Mouse (Mus musculus): ENCODE measurements around the gene Imp4. TPM values are rescaled to one million over a fixed set of nuclear protein-coding genes. Genes with fewer than 3 reads are reported as not detected.

The Imp4 gene
- polyA plus RNA-seq, 1 experiment from 2014 or later, result 69.0 TPM

DNA sequence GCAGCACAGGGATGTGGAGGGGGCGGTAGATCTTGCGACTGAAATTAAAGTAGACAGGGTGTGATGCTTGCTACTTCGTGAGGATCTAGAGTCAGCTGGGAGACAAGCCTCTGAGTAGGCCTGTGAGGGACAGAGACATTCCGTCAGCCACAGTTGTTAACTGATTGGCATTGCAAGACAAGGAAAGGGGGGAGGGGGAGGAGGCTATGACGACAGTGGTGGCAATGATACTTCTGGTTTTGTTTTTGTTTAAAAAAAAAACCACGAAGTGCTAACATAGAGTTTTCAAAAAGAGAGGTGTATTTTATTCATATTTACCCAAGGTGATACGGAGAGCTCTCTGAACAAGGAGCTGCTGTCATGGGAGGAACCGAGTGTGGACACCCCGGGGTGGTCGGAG lies 44.8 kb downstream of the Imp4 start:
- H3K4me2 ChIP-seq (replicated peaks), result no peak overlapping the region
- H3K36me3 ChIP-seq, result no peaks in the 10 kb centered on the region
- no peaks in the 10 kb centered on the region for H3K27me3 ChIP-seq
- no peak overlapping the region for H3K9ac ChIP-seq
- no peaks in the 10 kb centered on the region for H3K9me3 ChIP-seq (replicated peaks)
- ATAC-seq (ENCODE audit: insufficient number of reproducible peaks, low FRiP score, low TSS enrichment, low read depth), result no peak
- WGBS, result 63% methylated on average over 10 of the region's 10 CpGs
- no peak overlapping the region for H3K27ac ChIP-seq (replicated peaks)
- H3K4me1 ChIP-seq, result peaks cover 6% of the 10 kb centered on the region; the same call in 1 of the 2 replicates
- no peak overlapping the region for H3K4me3 ChIP-seq (replicated peaks)

GRCm38 (mm10) chr1:34485461-34486188 lies 46.0 kb downstream of the Imp4 start:
- WGBS, result 7% methylated on average over 25 of the region's 25 CpGs
- Histone ChIP-seq H3K4me3 (replicated peaks) (peak overlapping the region; percentile 21), H3K27ac (replicated peaks) (no peak overlapping the region), H3K4me1 (peaks cover 6% of the 10 kb centered on the region; the same call in 1 of the 2 replicates), H3K4me2 (replicated peaks) (peak overlapping the region; percentile 45), H3K27me3 (no peaks in the 10 kb centered on the region), H3K36me3 (no peaks in the 10 kb centered on the region), H3K9me3 (replicated peaks) (no peaks in the 10 kb centered on the region), H3K9ac (no peak overlapping the region)
- no peak for ATAC-seq (ENCODE audit: insufficient number of reproducible peaks, low FRiP score, low TSS enrichment, low read depth)

- no peak for ATAC-seq (ENCODE audit: insufficient number of reproducible peaks, low FRiP score, low TSS enrichment, low read depth)
- Histone ChIP-seq H3K4me2 (replicated peaks) (no peak overlapping the region), H3K9me3 (replicated peaks) (no peaks in the 10 kb centered on the region), H3K36me3 (no peaks in the 10 kb centered on the region), H3K9ac (no peak overlapping the region), H3K27ac (replicated peaks) (no peak overlapping the region), H3K4me3 (replicated peaks) (no peak overlapping the region), H3K4me1 (peaks cover 6% of the 10 kb centered on the region; the same call in 1 of the 2 replicates), H3K27me3 (no peaks in the 10 kb centered on the region)
- 90% methylated on average over 3 of the region's 3 CpGs for WGBS
Measured at GRCm38 (mm10) chr1:34487383-34487782, 47.7 kb downstream of the Imp4 start.

GRCm38 (mm10) chr1:34489852-34490541 lies 50.3 kb downstream of the Imp4 start:
- WGBS, result 85% methylated on average over 6 of the region's 6 CpGs
- Histone ChIP-seq H3K9me3 (replicated peaks) (no peaks in the 10 kb centered on the region), H3K4me1 (peaks cover 6% of the 10 kb centered on the region; the same call in 1 of the 2 replicates), H3K27me3 (no peaks in the 10 kb centered on the region), H3K4me3 (replicated peaks) (no peak overlapping the region), H3K27ac (replicated peaks) (no peak overlapping the region), H3K36me3 (no peaks in the 10 kb centered on the region), H3K4me2 (replicated peaks) (no peak overlapping the region), H3K9ac (no peak overlapping the region)
- no peak for ATAC-seq (ENCODE audit: insufficient number of reproducible peaks, low FRiP score, low TSS enrichment, low read depth)

GRCm38 (mm10) chr1:34491480-34491879 lies 51.8 kb downstream of the Imp4 start:
- Histone ChIP-seq H3K9me3 (replicated peaks) (no peaks in the 10 kb centered on the region), H3K4me2 (replicated peaks) (no peak overlapping the region), H3K4me1 (no peaks in the 10 kb centered on the region), H3K27ac (replicated peaks) (no peak overlapping the region), H3K4me3 (replicated peaks) (no peak overlapping the region), H3K36me3 (no peaks in the 10 kb centered on the region), H3K27me3 (no peaks in the 10 kb centered on the region), H3K9ac (no peak overlapping the region)
- ATAC-seq (ENCODE audit: insufficient number of reproducible peaks, low FRiP score, low TSS enrichment, low read depth), result no peak
- 79% methylated on average over 4 of the region's 4 CpGs for WGBS

Small RNA genes lying within 50 kb of the gene (microRNA-seq; reads per million reads assigned to microRNA genes)
- 1.4 reads per million for gene Mir5103 (ENCODE audit: borderline number of aligned reads)

Other genes starting within 250 kb of the Imp4 start
- gene Ccdc115, start 179 bp upstream of the Imp4 start, polyA plus RNA-seq (2015; fragmentation: Nextera tagmentation; extraction: Ambion mirVana), result 57.3 and 58.4 TPM in 2 replicates
- 19.3 and 21.0 TPM in 2 replicates for gene Ptpn18, start 19.9 kb downstream of the Imp4 start, polyA plus RNA-seq (2015; fragmentation: Nextera tagmentation; extraction: Ambion mirVana)
- gene Prss39, start 58.6 kb downstream of the Imp4 start, polyA plus RNA-seq (2015; fragmentation: Nextera tagmentation; extraction: Ambion mirVana), result not detected in 2 replicates
- 0.75 and 1.3 TPM in 2 replicates for gene Cfc1, start 95.8 kb downstream of the Imp4 start, polyA plus RNA-seq (2015; fragmentation: Nextera tagmentation; extraction: Ambion mirVana)
- not detected in 2 replicates for gene Prss40, start 121.1 kb downstream of the Imp4 start, polyA plus RNA-seq (2015; fragmentation: Nextera tagmentation; extraction: Ambion mirVana)
- gene Amer3, start 139.8 kb downstream of the Imp4 start, polyA plus RNA-seq (2015; fragmentation: Nextera tagmentation; extraction: Ambion mirVana), result 0.08 and 0.23 TPM in 2 replicates

All from embryonic facial prominence, embryonic 15.5 days (tissue).